Mouse (Mus musculus) CD4-positive, CD25-positive, alpha-beta regulatory T cell, adult 2 months (primary cell): ENCODE measurements around the gene Tyw1.

ENCODE experiments used
- DNase-seq: peaks from one replicate; pipeline ENCODE4 v3.0.0-alpha.2; 2012; ENCODE audit warnings: low read depth, low spot score

Tyw1 gene

GRCm38 (mm10) chr5:130264433-130265005 lies 9.1 kb downstream of the Tyw1 start:
- no peak for DNase-seq

GRCm38 (mm10) chr5:130266651-130267050 lies 11.2 kb downstream of the Tyw1 start:
- DNase-seq: peak; percentile 70

- DNase-seq: peak; percentile 60
Measured at GRCm38 (mm10) chr5:130267316-130267715, 11.9 kb downstream of the Tyw1 start.

DNA sequence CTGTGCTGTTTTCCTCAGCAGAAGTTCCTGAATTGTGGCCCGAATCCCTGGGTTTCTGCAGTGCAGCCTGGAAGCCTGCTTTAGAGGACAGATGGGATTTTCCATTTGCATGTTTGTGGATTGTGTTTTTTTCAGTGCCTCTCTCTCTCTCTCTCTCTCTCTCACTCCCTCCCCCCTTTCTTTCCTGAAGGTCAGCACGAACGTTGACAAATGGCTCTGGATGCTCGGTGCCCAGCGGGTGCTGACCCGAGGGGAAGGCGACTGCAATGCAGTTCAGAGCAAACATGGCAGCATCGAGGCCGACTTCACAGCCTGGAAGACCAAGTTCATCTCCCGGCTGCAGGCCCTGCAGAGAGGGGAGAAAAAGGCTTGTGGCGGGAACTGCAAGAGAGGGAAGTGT lies 13.6 kb downstream of the Tyw1 start:
- DNase-seq: no peak

- DNase-seq: peak; percentile 18
Measured at GRCm38 (mm10) chr5:130272344-130272743, 16.9 kb downstream of the Tyw1 start.

GRCm38 (mm10) chr5:130273046-130273445 lies 17.6 kb downstream of the Tyw1 start:
- DNase-seq: no peak

- peak; percentile 72 for DNase-seq
Measured at GRCm38 (mm10) chr5:130275509-130275908, 20.1 kb downstream of the Tyw1 start.

DNA sequence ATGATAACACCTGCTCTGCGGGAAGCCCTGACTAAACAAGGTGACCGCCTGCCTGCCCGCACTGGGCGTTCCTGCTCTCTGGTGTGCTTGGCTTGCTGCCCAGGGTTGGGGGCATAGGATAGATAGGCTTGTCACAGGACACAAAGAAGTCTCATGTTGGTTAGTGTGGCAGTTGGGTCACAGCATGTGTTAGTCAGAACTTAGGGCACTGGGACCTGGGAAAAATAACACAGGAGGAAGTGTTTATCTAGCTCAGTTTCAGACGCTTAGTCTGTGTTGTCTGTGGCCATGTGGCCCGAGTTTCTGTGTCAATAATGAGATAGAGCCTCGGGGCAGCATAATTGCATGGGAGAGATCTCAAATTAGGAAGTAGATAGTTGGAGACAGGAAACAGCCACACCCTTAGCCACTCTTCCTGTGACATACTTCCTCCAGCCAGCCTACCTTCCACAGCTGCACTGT lies 22.6 kb downstream of the Tyw1 start:
- no peak for DNase-seq

DNA sequence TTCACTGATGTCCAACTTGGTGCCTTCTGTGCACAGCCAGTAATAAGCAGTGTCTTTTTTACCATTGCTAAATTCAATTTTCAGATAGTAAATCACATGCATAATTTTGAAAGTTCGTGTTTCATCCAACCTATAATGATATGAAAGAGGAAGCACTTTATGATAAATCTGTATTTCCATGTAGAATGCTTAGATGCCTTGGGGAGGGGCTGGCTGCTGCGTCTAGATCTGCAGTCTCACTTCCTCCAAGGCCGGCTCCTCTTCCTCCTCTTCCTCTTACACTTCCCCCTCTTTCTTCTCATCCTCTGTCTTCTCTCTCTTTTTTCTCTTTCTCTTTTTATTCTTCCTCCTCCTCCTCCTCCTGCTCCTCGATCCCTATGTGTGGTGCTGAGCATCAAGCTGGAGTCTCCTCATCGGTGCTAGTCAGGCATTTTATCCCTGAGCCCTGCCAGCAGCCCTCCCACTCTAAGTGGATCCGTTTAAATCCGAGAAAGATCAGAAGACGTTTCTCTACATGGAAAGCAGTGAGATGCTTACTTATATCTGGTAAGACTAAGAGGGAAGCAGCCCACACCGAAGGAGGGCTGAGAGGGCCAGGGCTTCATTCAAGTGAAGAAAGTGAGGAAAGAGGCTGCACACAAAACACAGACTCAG lies 27.8 kb downstream of the Tyw1 start:
- no peak for DNase-seq

- no peak for DNase-seq
Measured at GRCm38 (mm10) chr5:130288106-130288505, 32.7 kb downstream of the Tyw1 start.

DNA sequence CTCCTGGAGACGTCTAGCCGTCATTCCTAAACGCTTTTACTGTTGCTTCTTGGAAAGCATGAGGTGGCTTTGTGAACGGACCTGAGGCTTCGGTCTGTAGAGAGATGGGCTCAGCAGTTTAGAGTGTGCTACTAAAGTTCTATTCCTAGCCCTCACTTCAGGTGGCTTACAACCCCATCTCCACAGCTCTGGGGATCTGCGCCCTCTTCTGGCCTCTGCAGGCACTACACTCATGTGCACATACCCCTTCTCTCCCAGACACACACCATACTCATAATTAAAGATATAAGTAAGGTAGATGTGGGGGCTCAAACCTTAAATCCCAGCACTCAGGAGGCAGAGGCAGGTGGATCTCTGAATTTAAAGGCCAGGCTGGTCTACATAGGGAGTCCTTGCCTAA lies 34.8 kb downstream of the Tyw1 start:
- peak; percentile 17 for DNase-seq

- no peak for DNase-seq
Measured at GRCm38 (mm10) chr5:130290775-130291174, 35.4 kb downstream of the Tyw1 start.

GRCm38 (mm10) chr5:130292976-130293375 lies 37.6 kb downstream of the Tyw1 start:
- DNase-seq: no peak

DNA sequence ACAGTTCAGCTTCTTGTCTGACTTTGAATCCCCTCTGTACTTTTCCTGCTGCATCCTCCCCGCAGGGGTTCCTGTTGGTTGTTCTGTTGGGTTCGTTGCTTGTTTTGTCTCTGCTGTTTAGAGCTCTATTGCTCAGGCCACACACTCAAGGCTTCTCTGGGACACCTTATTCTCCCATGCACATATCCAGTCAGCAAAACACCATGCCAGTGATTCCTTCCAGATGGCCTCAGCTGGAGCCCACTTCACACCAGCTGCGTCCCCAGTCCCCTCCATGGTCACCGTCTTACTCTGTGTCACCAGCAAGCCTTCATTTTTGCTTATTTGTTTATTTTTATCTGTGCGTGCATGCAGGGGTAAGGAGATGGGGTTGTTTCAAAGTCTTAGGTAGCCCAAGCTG lies 38.5 kb downstream of the Tyw1 start:
- DNase-seq: no peak

DNA sequence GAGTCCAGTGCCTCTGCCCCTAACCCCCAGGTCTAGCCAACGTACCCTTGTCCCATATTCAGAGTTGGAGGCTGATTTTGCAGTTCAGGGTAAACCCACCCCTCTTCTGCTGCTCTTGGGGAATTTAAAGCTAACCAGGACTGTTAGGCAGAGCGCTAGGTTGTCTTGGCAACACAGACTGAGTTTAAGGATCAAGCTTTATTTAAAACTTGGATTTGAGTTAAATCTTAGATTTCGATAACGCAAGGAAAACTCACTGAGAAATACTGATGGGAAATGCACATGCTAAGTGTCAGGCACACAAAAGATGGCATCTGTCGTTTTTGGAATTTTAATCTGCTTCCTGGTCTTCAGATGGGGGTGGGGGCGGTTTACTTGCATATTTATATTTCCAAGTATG lies 39.2 kb downstream of the Tyw1 start:
- DNase-seq: no peak

DNA sequence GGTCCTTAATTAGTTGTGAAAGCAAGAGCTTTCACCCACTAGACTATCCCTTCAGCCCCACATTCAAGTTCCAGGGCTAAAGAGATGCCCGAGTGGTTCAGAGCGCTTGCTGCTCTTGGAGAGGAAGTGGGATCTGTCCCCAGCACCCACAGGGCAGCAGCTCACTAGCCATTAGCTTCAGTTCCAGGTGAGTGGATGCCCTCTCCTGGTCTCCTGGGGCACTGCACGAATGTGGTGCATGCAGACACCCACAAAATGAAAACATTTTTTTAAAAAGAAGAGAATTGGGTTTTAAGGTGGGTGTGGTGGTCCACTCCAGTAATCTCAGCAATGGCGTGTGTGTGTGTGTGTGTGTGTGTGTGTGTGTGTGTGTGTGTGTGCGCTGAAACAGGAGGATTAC lies 40.7 kb downstream of the Tyw1 start:
- peak; percentile 15 for DNase-seq

- no peak for DNase-seq
Measured at GRCm38 (mm10) chr5:130298831-130299460, 43.5 kb downstream of the Tyw1 start.

DNA sequence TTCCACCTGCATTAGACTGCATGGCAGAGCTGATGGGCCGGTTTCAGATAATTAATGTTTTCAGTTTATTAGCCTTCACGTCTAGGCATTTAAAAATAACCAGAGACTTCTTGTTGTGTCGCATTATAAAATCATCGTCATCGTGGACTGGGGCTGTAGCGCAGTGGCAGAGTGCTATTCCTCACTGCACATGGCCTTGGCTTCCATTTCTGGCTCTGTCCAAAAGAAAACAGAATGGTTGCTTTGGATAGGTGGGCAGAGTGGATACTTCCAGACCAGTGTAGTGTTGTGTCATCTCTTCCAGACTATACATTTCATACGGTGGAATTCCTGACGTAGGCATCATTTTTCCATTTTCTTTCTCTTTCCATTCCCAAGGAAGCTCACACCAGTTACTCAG lies 44.1 kb downstream of the Tyw1 start:
- no peak for DNase-seq

- no peak for DNase-seq
Measured at GRCm38 (mm10) chr5:130303611-130304010, 48.2 kb downstream of the Tyw1 start.

DNA sequence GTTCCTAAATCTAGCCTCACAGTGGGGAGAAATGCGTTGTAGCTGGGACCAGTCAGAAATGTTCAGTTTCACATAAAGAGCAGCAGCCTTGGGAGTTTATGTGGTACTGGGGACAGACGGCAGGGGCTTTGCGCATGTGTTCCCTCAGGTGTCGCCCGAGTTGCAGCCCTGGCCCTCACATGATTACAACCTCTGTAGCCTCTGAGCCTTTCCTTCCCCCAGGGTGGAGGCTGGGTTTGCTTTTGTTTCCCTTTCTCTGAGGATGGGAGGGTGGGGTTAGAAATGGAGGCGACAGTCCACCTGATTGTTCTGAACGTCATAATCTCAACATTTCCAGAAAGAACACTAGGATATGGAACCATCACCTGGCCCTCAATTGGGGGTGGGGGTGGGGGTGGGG lies 52.5 kb downstream of the Tyw1 start:
- no peak for DNase-seq

- peak; percentile 5 for DNase-seq
Measured at GRCm38 (mm10) chr5:130310077-130310476, 54.7 kb downstream of the Tyw1 start.

DNA sequence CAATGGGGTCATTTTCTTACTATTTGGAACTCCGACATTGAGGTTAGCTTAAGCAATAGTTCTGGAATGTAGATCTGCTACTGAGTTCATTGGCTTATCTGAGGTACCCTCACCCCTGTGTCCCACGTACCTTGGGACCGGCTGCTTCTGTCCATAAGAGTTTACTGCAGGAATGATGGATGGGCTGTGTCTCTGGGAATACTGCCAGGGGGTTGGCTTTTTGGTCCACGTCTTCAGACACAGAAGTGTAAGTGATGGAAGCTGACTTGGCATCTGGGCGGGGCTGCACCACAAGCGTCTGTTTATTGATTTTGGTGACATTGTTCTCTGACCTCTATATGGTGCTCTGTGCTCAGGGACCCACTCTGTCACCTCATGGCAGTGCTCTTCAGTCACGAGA lies 55.4 kb downstream of the Tyw1 start:
- no peak for DNase-seq

DNA sequence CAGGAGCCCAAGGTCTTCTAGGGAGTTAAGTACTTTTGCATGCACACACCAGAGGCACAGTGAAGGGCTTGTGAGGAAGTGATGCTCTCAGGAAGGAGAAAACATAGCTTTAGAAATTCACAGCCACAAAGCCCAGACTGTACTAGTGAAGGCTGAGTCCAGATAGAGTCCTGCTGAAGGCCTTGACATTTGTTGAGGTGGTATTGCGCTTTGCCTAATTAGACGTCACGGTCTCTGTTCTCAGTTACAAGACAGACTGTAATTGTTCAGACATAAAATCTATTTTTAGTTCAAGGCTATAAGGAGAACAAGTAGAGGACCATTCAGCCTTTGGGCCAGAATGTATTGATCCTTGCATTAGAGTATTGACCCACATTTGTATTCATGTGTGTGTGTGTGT lies 58.1 kb downstream of the Tyw1 start:
- DNase-seq: no peak
